Mouse (Mus musculus) ES-Bruce4 (cell line): ENCODE measurements around the gene Mrpl48.

ENCODE experiments used
- CTCF ChIP-seq: IDR thresholded peaks from one replicate; pipeline ENCODE4 v1.8.1; 2011; ENCODE audit warnings: low read depth, low read length
- POLR2A ChIP-seq: IDR thresholded peaks from one replicate; pipeline ENCODE4 v1.8.1; 2011; ENCODE audit warnings: low read length; ENCODE audit not compliant: insufficient read depth

- TF ChIP-seq CTCF (no peak), POLR2A (no peak)
Measured at GRCm38 (mm10) chr7:100582727-100583236, 25.3 kb downstream of the Mrpl48 start.
